Mouse (Mus musculus) kidney, postnatal 10 days (tissue): ENCODE results near the gene Chpf2.
"Not testable (repeated sequence)": the region's sequence is repeated elsewhere in the genome, so short reads cannot be mapped to it uniquely, and the experiment has no call there.

Experiments
- DNase-seq: peaks from one replicate; pipeline ENCODE4 v3.0.0; 2021; ENCODE audit warnings: mixed read lengths

Gene Chpf2

DNA sequence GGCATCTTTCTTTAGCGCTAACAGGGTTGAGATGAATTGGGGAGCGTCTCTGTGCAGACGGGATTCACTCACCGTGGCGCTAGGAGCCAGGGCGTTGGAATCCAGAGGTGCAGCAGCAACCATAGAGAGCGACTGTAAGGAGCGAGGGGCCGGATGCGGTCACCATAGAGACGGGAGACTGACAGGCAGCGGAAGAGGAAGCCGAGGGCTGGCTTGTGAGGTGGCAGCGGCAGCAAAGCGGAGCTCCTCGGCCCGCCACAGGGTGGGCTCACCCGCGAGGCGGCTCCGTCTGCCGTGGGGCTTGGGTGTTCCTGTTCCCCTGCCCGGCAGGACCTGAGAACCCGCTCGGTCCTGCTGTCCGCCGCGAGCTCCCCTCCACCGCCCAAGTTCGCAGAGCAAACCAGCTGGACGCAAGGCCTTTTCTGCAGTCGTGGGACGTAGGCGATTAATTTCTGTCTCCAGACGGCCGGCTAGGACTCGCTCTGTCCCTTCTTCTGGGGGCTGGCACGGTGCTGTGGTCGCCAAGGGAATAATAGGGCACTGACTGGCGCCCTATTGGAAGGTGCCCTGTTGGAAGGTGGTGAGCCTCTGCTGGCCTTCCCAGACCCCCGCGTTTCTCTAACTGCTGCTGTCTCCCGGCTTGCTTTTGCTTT is at the start of gene Chpf2:
Gene Chpf2 (plus strand): TSS at position 195 of the 653 bp plus-strand sequence.
- DNase-seq = peak; percentile 92

DNA sequence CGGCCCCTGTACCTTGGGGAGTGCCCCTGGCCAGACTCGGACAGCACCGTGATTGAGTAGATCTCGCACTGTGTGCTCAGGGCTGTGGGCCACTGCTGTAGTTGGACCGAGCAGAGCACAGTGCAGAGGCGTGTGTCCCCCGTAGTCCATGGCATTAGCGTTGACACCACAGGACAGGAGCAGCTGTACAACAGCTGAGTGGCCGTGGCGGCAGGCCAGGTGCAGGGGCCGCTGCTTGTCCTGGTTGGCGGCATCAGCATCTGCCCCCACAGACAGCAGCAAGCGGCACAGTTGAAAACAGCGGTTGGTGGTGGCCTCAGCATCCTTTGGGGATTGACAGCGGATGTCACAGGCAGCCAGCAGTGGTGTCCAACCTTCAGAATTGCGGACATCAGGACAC is 48.9 kb upstream of the Chpf2 start:
- no peak for DNase-seq

DNA sequence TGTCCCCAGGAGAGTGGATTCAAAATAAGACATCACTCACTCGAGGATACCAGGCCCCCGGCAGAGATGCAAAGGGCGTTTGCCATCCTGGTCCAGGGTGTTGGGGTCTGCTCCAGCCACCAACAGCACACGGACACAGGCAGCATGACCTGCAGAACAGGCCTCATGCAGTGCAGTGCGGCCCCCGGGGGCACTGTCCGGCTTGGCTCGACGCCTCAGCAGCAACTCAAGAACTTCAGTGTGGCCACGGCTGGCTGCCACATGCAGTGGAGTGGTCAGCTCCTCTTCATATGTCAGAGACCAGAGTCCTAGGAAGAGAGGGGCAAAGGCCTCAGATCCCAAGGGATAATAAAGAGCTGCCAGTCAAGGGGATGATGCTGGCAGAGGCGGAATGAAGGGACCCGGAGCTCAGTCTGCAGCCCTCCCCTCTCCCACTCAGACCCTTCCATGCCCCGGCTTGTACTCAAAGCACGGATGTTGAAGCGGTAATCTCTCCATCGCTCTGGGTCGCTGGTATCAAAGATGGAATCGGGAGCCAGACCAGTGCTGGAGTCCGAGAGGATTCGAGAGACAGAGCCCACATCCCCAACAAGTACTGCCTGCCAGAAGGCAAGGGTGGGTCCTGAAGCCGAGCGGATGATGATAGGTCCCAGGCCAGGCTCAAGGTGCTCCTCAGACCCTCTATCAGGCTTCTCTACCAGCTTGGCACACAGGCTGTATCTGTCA is 46.8 kb upstream of the Chpf2 start:
- DNase-seq = no peak

DNA sequence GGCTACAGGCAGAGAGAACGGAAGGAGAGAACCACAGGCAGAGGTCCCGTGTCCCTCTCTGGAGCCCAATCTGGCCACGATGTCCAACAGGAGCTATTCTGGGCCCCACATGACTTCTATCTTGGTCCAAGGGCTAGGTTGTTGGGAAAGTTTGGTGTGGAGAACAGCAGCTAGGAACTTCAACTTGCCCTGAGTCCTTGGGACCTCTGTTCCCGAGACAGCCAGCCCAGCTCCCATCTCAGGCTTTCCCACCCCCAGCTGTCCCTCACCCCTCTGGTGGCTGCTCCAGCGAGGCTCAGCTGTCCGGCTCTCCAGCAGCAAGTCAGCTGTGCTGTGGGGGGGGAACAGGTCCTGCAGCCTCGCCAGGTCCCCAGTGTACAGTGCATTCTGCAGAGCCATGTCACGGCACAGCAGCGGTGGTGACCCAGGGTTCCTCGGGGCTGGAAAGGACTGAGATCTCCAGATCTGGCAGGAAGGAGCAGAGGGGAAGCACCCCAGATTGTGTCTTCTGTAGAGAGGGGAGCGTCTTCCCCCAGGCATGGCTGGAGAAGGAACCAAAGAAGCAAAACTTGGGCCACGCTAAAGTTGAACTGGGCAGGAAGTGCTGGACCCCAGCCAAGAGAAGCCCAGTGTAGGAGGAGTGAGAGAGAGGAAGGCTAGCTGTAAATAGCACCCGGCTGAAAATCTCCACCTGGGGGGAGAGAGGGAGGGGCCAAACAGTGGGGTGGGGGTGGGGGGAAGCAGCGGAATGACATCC is 46.0 kb upstream of the Chpf2 start, which contains the start of gene Asb10:
Gene Asb10 (minus strand): TSS at position 592 of the 757 bp plus-strand sequence.
- peak; percentile 87 for DNase-seq

DNA sequence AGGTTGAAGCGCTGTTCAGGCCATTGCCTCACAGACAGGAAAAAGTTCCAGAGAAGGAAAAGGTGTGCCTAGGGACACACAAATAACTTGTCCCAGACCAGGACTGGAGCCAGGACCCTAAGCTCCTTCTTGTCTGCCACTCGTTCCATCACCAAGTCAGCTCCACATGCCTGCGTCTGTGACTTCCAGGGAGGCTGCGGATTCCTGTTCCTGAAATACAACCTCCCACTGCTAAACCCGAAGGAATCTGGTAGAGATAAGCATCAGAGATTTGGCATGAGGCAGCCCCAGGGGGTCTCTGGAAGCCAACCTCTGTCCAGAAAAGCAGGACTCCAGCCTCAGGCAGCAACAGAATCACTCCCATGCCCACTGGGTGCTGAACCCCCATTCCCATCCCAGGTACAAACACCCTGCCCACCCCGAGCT is 45.4 kb upstream of the Chpf2 start:
- DNase-seq = no peak

DNA sequence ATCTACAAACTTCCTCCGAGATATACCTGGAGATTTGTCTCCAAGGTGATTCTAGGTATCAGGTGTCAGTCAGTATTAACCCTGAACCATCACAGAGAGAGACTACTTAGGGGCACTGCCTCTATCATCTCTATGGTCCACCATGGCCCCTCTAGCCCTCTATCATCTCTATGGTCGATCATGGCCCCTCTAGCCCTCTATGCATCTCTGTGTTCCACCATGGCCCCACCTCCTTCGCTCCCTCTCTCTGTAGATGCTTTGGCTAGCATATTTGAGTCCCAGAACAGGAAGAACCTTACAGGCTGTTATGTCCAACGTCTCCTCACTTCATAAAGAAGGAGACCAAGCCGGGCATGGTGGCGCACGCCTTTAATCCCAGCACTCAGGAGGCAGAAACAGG is 43.9 kb upstream of the Chpf2 start:
- DNase-seq = no peak

DNA sequence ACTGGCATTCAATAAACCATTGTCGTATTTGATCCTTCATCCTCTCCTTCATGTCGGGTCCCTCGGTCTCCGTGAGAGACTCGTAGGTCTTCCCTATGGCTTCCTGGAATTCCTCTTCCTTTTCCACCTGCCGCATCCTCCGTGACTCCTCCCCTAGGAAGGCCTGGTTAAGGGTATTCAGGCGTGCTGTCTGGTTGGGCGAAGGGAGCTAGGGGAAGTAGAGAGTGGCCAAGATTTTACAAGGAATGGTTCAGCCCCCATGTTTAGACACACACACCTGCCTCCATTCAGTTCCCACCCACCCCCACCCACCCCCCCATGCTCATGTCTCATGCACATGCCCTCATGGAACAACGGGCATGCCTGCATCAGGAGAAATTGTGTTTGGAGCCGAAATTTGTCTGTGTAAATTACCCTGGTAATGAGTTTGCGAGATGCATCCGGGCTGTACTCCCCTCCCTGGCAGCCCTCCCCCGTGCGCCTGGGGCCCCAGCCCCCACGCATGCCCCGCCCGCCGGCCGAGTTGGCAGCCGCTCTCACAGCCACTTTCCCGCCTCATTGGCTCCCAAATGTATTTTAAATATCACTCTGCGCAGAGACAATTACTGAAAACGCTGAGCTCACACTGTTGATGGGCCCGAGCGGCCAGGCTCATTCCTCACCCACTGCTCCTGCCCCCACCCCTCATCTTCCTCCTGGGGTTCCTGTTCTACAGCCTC is 35.8 kb upstream of the Chpf2 start:
- DNase-seq = peak; percentile 77

DNA sequence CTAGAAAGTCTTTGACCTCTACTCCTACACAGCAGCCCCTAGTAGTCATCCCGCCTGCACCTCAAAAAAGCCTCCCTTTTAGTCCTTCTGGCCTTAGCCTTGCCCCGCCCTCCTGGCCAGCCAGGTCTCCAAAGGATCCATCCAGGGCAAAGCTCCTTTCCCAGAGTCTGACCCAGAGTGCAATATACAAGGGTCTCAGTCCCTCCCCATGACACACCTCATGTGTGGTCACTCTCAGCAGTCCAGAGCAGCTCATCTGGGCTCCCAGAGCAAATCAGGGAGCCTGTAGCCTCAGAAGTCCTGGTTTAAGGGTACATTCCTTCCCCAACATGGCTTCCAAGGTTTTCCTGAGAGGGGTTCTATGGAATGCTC is 35.2 kb upstream of the Chpf2 start:
- no peak for DNase-seq

DNA sequence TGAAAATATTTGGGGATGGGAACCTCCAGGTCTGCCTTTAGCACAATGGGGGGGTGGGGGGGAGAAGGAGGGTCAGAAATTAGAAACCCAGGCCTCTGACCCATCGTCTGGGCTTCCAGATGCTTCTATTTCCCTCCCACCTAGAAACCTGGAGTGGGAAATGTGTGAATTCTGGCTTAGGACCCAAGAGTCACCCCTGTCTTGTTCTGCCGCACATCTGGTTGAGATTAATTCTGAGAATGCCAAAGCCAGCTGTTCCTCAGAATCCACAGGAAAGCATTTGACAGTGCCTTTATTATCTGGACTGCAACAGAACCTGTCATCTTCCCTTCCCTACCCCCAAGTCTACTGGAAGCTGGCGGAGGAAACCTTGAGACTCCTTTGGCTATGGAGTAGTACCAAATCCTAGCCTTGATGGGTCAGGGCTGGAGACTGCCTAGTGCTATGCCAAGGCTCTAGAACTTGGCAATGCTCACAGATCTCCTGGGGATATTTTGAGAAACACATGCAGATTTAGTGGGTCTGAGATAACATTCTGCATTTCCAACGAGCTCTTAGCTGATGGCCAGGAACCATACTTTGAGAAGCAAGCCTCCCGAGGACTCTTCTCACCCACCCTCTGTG is 32.8 kb upstream of the Chpf2 start:
- DNase-seq = no peak

DNA sequence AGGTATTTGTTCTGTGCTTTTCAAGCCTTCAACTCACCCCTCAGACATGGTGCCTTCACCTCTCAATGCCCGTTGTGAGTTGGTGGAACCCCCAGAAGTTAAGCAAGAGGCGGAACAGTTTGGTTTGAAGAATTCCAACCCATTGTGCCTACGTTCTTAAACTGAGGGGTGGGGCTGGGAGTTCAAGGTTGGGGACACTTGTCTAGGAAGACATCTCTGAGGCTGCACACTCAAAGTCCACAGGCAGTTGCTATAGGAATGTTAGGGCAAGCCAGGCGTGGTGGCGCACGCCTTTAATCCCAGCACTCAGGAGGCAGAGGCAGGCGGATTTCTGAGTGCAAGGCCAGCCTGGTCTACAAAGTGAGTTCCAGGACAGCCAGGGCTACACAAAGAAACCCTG is 31.2 kb upstream of the Chpf2 start:
- DNase-seq = not testable (repeated sequence)

DNA sequence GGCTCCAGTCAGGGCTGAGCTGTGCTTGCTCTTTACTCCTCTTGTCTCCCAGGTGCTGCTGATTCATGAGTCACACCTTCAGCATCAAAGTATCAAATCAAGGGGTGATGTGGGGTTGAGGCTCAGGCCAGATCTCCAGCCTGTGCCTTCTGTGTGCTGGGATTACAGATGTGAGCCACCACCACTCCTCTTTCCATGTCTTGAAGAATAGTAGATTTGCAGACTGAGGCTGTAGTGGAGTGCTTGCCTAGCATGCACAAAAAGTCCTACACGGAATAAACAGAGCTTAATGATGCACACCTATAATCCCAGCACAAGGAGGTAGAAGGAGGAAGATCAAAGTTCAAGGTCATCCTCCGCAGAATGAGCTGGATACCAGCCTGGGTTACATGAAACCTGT is 29.8 kb upstream of the Chpf2 start, which contains the start of gene 4931409K22Rik:
Gene 4931409K22Rik (minus strand): TSS at position 101 of the 400 bp plus-strand sequence.
- no peak for DNase-seq

DNA sequence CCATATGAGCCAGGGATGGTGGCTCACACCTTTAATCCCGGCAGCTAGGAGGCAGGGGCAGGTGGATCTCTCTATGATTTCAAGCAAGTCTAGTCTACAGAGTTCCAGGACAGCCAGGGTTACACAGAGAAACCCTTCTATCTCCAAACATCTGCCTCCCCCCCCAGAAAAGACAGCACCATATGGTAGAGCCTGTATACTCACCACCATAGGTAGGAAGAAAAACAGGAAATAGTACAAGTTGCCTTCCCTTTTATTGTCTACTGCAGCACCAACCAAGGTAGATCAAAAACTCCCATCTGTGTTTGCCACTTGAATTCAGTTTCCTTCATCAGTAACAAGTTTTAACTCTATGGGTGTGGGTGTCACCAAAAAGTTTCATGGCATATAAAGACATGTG is 10.6 kb upstream of the Chpf2 start:
- DNase-seq = no peak

DNA sequence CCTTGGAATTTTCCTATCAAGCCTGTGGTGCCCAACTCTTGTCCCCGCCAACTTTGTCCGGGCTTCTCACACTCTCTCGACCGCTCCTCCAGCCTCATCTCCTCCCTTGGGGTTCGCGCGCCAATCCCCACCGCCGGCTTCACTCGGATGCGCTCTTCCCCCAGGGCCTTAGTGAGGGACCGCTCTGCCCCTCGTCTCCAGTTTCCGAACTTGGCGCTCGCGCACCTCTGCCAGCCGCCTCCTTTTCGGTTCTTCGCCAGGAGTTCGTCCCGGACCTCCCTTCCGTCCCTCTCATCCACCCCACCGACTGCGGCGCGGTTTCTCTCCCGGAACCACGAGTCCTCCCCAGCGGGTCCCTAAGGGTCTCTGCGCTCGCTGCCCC is 9.7 kb upstream of the Chpf2 start:
- no peak for DNase-seq

DNA sequence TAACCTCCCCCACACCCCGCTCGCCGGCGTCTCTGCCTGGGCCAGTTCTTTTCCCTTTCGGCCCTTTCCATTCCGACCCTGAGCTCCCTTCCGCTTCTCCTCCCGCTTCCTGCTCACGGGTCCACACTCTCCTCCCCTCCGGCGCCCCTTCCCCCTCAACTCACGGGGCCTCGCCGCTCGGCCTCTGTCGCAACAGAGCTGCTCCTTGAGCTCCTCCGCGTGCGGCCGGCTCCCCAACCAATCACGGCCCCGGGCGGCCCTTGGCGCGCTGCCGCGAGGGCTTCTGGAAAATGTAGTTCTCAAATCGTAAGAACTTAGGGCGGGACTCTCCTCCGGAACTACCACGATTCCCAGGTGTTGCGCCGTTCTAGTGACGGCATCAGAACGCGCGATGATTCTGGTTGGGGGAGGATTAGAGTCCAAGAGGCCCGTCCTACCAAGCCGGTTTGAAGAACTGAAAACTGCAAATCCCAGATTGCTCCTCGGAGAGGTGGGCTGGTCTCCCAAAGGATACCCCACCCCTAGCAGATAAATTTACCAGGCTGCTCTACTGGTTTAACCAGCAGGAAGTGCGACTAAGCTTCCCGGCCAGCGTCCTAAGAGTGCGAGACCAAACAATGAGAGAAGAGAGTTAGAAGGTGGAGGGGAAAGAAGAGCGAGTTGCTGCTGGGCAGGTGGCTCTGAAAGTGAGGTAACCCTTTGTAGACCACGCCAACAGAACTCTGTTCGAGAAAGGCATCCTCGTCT is 9.2 kb upstream of the Chpf2 start, which contains the start of gene Abcf2:
Gene Abcf2 (minus strand): TSS at position 285 of the 747 bp plus-strand sequence.
- DNase-seq = peak; percentile 100

DNA sequence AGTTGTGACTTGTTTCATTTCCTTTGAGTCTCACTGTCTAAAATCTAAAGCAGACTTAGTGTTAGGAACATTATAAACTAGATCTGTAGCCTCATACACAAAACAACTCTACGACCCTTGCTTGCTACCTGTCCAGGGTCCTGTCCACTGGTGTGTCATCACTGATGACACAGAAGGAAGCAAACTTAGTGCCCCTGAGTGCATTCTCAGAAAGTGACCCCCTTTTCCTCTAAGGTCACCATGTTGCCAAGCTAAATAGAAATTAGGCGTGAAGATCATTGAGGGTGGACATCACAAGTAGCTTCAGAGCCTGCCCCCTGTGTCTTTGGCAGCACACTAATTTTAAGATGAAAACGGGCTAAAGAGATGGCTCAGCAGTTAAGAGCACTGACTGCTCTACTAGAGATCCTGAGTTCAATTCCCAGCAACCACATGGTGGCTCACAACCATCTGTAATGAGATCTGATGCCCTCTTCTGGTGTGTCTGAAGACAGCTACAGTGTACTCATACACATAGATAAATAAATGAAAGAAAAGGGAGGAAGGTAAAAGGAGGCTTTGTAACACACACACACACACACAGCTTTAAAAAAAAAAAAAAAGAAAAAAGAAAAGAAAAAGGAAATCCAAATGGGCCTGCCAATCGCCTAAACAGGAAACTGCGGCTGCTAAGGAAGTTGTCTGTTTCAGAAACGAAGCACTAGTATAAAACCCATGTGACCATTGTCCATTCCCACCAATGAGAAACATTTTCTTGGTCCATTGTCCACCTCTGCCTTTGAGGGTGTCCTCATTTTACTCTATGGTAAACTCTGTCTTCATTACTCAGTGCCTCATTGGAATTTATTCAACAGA is 8.2 kb upstream of the Chpf2 start:
- DNase-seq = no peak

DNA sequence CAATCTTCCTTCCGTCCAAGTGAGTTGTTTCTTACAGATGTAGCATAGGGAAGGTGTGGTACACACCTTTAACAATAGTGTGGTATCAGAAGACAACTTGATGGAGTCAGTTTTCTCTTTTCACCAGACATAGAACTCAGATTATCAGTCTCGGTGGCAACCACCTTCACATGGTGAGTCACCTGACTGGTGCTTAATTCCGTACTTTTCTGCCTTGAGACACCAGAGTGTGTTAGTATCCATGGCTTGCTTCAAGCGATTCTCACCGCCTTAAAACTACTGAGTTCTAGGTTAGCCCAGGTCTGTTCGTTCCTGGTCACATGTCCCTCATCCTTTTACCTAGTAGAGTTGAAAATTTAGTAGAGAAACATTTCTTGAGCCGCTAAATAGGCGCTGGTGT is 435 bp upstream of the Chpf2 start:
- no peak for DNase-seq

DNA sequence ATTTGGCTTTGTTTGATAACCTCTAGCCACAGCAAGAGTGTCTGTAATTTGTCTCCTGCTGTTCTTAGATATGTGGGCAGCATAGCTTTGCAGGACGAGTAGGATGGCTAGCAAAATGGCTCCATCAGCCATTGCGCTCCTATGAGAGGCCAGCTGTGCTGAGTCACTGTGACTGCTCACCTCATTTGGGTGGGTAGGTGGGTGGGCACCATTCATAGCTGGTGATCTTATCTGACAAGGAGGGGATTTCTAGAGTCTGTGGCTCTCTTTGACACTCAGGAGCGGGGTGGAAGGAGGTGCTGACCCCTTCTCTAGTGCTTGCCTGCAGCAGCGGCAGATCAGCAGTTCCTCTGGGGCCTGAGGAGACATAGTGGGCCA is 648 bp downstream of the Chpf2 start:
- no peak for DNase-seq

DNA sequence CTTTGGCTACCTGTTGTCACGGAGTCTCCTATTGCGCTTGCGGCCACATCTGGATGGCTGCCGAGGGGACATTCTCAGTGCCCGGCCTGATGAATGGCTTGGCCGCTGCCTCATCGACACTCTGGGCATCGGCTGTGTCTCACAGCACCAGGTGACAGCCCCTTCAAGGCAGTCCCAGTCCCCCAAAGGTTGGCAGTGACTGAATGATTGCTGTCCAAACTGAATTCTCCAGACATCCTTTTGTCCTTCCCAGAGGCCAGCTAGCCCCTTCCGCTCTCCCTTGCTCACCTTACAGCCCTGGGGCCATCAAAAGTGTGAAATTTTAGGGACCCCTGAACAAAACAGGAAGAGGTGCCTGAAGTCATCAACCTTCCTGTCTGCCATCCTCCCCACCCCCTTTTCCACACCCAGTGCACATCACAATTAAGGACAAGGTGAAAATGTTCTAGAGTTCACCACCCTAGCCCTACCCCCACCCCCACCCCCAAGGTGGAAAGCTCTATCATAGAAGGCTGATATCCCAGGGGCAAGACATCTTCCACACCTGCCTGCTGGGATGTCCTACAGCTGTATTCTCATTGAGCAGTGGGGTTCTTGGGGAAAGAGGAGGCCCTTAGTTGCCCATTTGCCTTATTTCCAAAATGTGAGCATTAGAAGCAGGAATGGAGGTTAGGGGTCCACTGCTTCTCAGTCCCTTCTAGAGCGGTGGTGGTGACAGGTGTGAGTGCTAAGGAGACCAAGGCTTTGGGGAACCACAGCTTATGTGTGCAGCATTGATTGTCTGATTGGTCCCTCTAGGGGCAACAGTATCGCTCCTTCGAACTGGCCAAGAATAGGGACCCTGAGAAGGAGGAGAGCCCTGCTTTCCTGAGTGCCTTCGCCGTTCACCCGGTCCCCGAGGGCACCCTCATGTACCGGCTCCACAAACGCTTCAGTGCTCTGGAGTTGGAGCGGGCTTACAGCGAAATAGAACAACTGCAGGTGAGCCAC is 3.3 kb downstream of the Chpf2 start:
- DNase-seq = no peak

DNA sequence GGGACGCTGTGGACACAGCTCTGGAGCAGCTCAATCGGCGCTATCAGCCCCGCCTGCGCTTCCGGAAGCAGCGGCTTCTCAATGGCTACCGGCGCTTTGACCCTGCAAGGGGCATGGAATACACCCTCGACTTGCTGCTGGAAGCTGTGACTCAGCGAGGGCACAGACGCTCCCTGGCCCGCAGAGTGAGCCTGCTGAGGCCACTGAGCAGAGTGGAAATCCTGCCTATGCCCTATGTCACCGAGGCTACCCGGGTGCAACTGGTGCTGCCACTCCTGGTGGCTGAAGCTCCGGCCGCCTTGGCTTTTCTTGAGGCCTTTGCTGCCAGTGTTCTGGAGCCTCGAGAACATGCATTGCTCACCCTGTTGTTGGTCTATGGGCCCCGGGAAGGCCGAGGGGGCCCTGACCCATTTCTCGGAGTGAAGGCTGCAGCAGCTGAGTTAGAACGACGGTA is 4.8 kb downstream of the Chpf2 start:
- peak; percentile 62 for DNase-seq
